Mouse (Mus musculus) thymus, adult 2 months (tissue): ENCODE measurements around the gene Kctd14.
A peak's percentile ranks its signal among the peaks of the same experiment; 100 is the strongest.

Experiments used
- CTCF ChIP-seq: fragments of 200-500 bp; IDR thresholded peaks from 2 replicates; pipeline ENCODE4 v1.5.1; 2012; ENCODE audit warnings: mild to moderate bottlenecking, control low read depth, low read length, moderate library complexity, borderline replicate concordance; ENCODE audit not compliant: control insufficient read depth, poor library complexity, insufficient read depth; ENCODE audit errors: extremely low read depth
- POLR2A ChIP-seq: fragments of 200-500 bp; IDR thresholded peaks from 2 replicates; pipeline ENCODE4 v1.6.1; 2012; ENCODE audit warnings: mild to moderate bottlenecking, low read length, control low read depth, moderate library complexity; ENCODE audit not compliant: control insufficient read depth, poor library complexity, insufficient read depth; ENCODE audit errors: extremely low read depth

DNA sequence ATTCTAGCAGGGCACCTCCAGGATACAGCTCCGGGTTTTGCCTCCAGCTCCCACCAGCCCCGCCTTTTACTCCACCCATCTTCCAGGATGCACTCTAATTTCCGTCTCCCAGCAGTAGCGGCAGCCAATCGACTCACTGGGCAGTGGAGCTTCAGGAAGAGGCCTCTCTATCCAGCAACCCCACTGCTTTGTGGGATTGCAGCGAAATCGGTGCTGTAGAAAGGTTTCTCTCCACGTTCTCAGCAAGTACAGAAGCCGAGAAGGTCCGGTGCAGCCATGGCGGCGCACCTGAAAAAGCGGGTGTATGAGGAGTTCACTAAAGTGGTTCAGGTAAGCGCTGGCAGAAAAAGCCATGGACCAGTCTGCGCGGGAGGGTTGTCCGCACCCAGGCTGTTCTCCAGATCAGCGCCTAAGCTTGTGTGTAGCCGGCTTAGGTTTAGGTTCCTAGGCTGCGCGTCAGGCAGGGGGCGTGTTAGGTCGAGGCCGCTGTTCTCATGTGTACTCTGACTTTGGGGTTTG, 29.8 kb downstream of the Kctd14 start, which contains the start of gene Ints4:
- peak; percentile 49; the same call in 1 of the 2 replicates for TF ChIP-seq CTCF
- peak; percentile 55; the same call in 1 of the 2 replicates for TF ChIP-seq POLR2A
